Mouse (Mus musculus) ovary, postnatal 14 days (tissue): ENCODE results near the gene Hrh3.

Experiments
- DNase-seq: peaks from one replicate; pipeline ENCODE4 v3.0.0; 2022; ENCODE audit warnings: low spot score

Gene Hrh3

GRCm38 (mm10) chr2:180105441-180106190 lies 1.3 kb upstream of the Hrh3 start:
- no peak for DNase-seq

DNA sequence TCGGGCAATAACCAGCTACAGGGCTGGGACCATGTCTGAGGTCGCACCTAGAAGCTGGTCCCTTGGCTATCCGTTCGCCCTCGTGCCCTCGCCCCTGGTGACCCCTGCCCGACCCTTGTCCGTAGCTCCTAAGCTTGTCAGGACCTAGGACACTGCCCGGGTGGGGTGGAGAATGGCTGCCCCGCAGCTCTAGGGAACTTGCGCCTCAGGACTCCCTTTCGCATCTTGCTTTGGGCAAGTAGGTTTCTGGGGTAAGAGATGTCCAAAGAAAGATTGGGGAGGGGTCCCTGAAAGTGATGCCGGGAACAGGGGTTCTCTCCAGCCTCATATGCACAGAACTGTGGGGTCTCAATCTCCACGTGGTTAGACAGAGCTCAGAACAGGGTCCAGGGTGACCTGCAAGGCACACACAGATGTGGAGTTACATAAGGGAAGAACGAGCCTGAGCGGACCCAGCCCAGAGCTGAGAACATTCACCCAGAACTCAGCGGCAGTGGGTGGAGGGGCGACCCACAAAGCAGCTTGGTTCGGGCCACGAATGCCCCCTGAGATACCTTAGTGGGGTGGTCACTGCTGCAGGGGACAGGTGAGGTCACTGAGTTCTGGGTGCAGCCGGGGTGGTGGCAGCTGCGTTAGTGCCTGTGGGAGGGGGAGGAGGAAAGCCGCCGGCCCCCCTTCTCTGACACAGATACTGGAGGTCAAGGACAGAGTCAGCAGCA lies 530 bp upstream of the Hrh3 start:
- DNase-seq: no peak

- no peak for DNase-seq
These were observed 924 bp downstream of the Hrh3 start for GRCm38 (mm10) chr2:180103151-180103977.

- DNase-seq: no peak
These were observed 4.8 kb downstream of the Hrh3 start for GRCm38 (mm10) chr2:180099529-180099928.

GRCm38 (mm10) chr2:180098167-180098566 lies 6.1 kb downstream of the Hrh3 start:
- DNase-seq: no peak

- DNase-seq: no peak
These were observed 6.7 kb downstream of the Hrh3 start for GRCm38 (mm10) chr2:180097585-180097984.

DNA sequence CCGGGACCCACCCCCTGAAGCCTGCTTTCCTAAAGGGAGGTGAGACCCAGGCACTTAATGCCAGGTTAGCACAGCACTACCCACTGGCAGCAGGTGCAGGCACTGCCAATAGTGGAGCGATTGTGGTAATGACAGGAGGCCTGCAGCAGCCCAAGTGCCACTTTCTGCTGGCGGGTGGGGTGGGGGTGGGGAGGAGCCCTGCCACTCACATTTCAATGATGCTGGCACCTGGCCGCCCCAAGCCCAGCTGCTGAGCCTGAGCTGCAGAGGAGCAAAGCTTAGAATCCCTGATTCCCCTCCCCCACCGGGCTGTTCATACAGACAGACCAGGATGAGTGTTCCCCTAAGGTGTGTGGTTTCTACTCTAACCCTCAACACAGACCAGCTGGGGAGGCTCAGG lies 8.6 kb downstream of the Hrh3 start:
- no peak for DNase-seq

- DNase-seq: no peak
These were observed 14.0 kb downstream of the Hrh3 start for GRCm38 (mm10) chr2:180090285-180090684.

- DNase-seq: no peak
These were observed 16.8 kb downstream of the Hrh3 start for GRCm38 (mm10) chr2:180087472-180087871.

- DNase-seq: no peak
These were observed 17.7 kb downstream of the Hrh3 start for GRCm38 (mm10) chr2:180086637-180087027.

- no peak for DNase-seq
These were observed 18.2 kb downstream of the Hrh3 start for GRCm38 (mm10) chr2:180085926-180086636.

DNA sequence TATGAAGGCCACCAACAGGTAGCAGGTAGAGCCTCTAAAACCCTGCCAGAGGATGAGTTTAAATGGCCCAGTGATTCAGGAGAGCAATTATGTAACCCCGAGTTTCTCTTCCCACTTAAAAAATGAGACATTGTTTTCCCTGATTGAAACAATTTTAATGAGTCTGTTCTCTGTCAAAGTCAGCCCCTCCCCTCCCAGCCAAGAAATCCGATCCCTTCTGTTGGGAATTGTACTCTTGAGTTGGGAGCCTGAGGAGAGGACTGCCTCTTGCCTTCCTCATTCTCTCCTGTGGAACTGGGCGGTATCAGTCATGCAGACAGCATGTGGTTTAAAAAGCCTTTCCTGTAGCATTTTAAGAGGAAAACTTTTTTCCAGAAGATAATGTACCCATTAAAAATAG lies 19.7 kb downstream of the Hrh3 start:
- DNase-seq: no peak

DNA sequence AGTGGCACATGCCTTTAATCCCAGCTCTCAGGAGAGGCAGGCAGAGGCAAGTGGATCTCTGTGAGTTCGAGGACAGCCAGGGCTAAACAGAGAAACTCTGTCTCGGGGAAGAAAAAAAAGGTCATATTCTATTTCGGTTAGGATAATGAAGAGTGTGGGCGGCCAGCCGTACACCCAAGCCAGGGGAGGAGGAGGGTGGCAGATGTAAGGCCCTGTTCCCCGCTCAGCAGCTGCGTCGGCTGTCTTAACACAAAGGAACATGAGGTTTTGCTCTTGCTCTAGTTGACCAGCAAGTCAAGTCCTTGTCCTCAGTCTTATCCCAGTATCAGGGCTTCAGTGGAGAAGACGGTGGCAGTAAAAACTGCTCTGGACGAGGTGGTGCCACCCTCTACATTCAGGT lies 21.2 kb downstream of the Hrh3 start:
- no peak for DNase-seq

- no peak for DNase-seq
These were observed 23.6 kb downstream of the Hrh3 start for GRCm38 (mm10) chr2:180080680-180081079.

DNA sequence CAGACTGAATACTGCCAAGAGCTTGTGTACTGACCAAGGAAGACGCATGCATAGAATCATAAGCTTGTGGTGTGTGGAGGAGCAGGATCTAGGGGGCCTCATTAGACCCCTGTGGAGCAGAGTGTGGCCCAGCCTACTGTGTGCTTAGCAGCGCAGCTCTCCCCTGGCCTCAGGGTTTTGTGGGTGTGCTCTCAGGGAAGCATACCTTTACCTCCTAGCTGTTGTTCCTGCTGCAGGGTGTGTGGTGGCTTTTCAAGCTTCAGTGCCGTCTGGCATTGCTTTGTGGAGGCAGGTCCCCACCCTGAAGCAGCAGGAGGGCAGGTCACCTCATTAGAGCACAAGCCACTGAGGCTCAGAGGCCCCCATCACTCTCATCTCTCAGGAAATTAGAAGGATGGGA lies 26.7 kb downstream of the Hrh3 start:
- DNase-seq: no peak

- DNase-seq: no peak
These were observed 31.4 kb downstream of the Hrh3 start for GRCm38 (mm10) chr2:180072886-180073285.

GRCm38 (mm10) chr2:180071671-180072070 lies 32.6 kb downstream of the Hrh3 start:
- DNase-seq: no peak

GRCm38 (mm10) chr2:180070481-180071453 lies 33.5 kb downstream of the Hrh3 start, which contains the start of gene Mtg2:
Gene Mtg2 (plus strand): TSS chr2:180070588.
- DNase-seq: peak; percentile 94

DNA sequence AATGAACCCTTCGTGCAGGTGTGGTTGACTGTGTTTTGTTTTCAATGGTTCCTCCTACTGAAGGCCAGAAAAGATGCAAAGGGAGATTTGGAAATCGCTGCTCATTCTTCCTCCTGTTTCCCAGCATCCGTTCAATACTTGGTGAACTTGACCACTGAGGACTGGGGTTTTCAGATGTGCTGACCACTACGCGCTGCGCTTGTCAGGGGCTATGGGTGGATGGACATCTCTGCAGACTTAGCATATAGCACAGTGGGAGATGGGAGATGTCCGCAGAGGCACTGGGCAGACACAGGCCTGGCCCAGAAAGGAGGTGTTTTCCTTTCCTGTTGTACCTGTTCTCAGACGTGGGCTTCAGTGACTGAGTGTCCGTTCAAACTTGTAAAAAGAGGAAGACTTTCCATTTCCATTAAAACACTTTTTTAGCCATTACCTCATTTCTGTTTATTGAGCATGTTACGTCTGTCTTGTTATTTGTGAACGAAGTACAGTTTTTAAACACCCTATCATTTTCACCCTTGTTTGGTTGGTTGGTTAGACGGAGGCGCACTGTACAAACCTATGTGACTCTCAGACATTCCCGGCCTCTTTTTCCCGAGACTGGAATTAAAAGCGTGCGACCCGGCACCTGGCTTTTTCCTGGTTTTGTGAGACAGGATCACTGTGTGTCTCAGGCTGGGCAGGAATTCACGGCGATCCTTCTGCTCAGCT lies 34.4 kb downstream of the Hrh3 start:
- no peak for DNase-seq
